Mouse (Mus musculus) embryonic fibroblast, embryonic 13.5 days (primary cell): ENCODE measurements around the gene Zc3h4.

ENCODE experiments used
- CTCF ChIP-seq: IDR thresholded peaks from 2 replicates; pipeline ENCODE4 v1.5.1; 2011; ENCODE audit warnings: mild to moderate bottlenecking, control low read depth, low read length, moderate library complexity, borderline replicate concordance; ENCODE audit not compliant: insufficient read depth
- POLR2A ChIP-seq: IDR thresholded peaks from 2 replicates; pipeline ENCODE4 v1.6.1; 2011; ENCODE audit warnings: low read depth, mild to moderate bottlenecking, control low read depth, low read length, moderate library complexity

GRCm38 (mm10) chr7:16433352-16433971 lies 32.8 kb downstream of the Zc3h4 start:
- TF ChIP-seq POLR2A (no peak), CTCF (no peak)
